Mouse (Mus musculus): Measurements from ENCODE around the gene Gsx2. TPM values are rescaled to one million over a fixed set of nuclear protein-coding genes. Genes with fewer than 3 reads are reported as not detected.

Gene Gsx2
- total RNA-seq (2021): not detected
- long read RNA-seq, experiment 1: 0 reads
- long read RNA-seq, experiment 2: 0 reads

- DNase-seq: no peak
These were observed at the start of gene Gsx2 for GRCm38 (mm10) chr5:75075383-75075941. Gsx2 (plus strand) TSS chr5:75075601.

GRCm38 (mm10) chr5:75035475-75035874 is 39.9 kb upstream of the Gsx2 start:
- no peak for DNase-seq

GRCm38 (mm10) chr5:75039307-75039706 is 36.1 kb upstream of the Gsx2 start:
- DNase-seq: no peak

GRCm38 (mm10) chr5:75043011-75043445 is 32.4 kb upstream of the Gsx2 start:
- DNase-seq: no peak

GRCm38 (mm10) chr5:75043621-75044301 is 31.6 kb upstream of the Gsx2 start:
- no peak for DNase-seq

GRCm38 (mm10) chr5:75044310-75044904 is 31.0 kb upstream of the Gsx2 start, which contains the start of gene Chic2:
Chic2 (minus strand) TSS chr5:75044774.
- DNase-seq: peak; percentile 89 to 94

GRCm38 (mm10) chr5:75045371-75045770 is 30.0 kb upstream of the Gsx2 start:
- DNase-seq: peak in 1 of 2 experiments; percentile 13

GRCm38 (mm10) chr5:75046681-75047321 is 28.6 kb upstream of the Gsx2 start:
- peak; percentile 58 to 67 for DNase-seq

GRCm38 (mm10) chr5:75051109-75051508 is 24.3 kb upstream of the Gsx2 start:
- no peak for DNase-seq

GRCm38 (mm10) chr5:75063177-75063576 is 12.2 kb upstream of the Gsx2 start:
- DNase-seq: peak; percentile 45 to 69

- no peak for DNase-seq
These were observed 8.7 kb upstream of the Gsx2 start for GRCm38 (mm10) chr5:75066715-75067114.

- peak; percentile 65 to 71 for DNase-seq
These were observed 8.2 kb upstream of the Gsx2 start for GRCm38 (mm10) chr5:75067125-75067756.

GRCm38 (mm10) chr5:75070132-75070531 is 5.3 kb upstream of the Gsx2 start:
- DNase-seq: no peak

GRCm38 (mm10) chr5:75070656-75071375 is 4.6 kb upstream of the Gsx2 start:
- DNase-seq: no peak

GRCm38 (mm10) chr5:75071951-75072350 is 3.5 kb upstream of the Gsx2 start:
- no peak for DNase-seq

- DNase-seq: no peak
These were observed 2.9 kb upstream of the Gsx2 start for GRCm38 (mm10) chr5:75072532-75072931.

- DNase-seq: no peak
These were observed 2.2 kb upstream of the Gsx2 start for GRCm38 (mm10) chr5:75073167-75073566.

- no peak for DNase-seq
These were observed 1.7 kb upstream of the Gsx2 start for GRCm38 (mm10) chr5:75073684-75074083.

- DNase-seq: no peak
These were observed 1.3 kb upstream of the Gsx2 start for GRCm38 (mm10) chr5:75074132-75074531.

GRCm38 (mm10) chr5:75074537-75075382 is 641 bp upstream of the Gsx2 start:
- no peak for DNase-seq

Data from adrenal gland, postnatal 36 days (tissue).